Mouse (Mus musculus) lung, postnatal 0 days (tissue): ENCODE data around the gene Exoc6b.

Experiments used
- CTCF ChIP-seq: IDR thresholded peaks from 2 replicates; pipeline ENCODE4 v1.5.1; 2016; ENCODE audit warnings: antibody characterized with exemption, mild to moderate bottlenecking
- EP300 ChIP-seq: IDR thresholded peaks from 2 replicates; pipeline ENCODE4 v1.6.1; 2016; ENCODE audit warnings: antibody characterized with exemption, mild to moderate bottlenecking, control low read depth

GRCm38 (mm10) chr6:84961763-84962162 lies 107.5 kb downstream of the Exoc6b start:
- no peak for TF ChIP-seq CTCF
- no peak for TF ChIP-seq EP300
